Mouse (Mus musculus): Measurements from ENCODE around the gene Aspdh.

DNA sequence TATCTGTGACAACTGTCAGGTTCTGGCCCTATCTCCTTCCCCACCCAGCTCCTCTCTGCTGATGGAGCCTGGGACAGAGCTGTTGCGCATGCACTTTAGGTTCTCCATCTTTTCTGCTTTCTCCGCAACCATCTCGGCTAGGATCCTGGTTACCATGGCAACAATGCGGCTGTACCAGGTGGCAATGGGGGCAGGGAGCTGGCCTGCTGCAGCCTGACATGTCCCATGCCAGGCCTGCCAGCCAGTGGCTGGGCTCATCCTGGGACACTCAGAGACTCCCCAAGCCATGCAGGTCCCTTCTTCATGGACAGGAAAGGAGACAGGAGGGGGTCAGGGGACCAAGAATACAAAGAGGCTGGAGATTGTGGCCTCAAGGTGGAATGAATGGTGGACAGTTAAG lies 680 bp upstream of the Aspdh start:
- TF ChIP-seq POLR2A (IDR thresholded peaks at IDR 0.05; ENCODE audit: borderline replicate concordance, extremely low read depth, low read depth, low read length) (no peak), CTCF (IDR thresholded peaks at IDR 0.05; ENCODE audit: insufficient read depth, low read length) (no peak)
